Mouse (Mus musculus) embryonic facial prominence, embryonic 12.5 days (tissue): ENCODE results near the gene Ccnk. TPM values are rescaled to one million over a fixed set of nuclear protein-coding genes. Genes with fewer than 3 reads are reported as not detected.
A peak's percentile ranks its signal among the peaks of the same experiment; 100 is the strongest.

Experiments used
- ATAC-seq: fragments of 200-750 bp; cut with Nextera tagmentation; 2 replicates; pipeline ENCODE4 v1.8.0; 2017; ENCODE audit not compliant: insufficient number of reproducible peaks, insufficient read depth, low FRiP score, low TSS enrichment
- H3K27ac ChIP-seq: fragments of 300-500 bp; sonication (generic); 2 replicates; pipeline ENCODE4 v1.5.1; 2016; ENCODE audit warnings: mild to moderate bottlenecking
- H3K27me3 ChIP-seq: fragments of 300-500 bp; sonication (generic); 2 replicates; pipeline ENCODE4 v1.6.1; 2016; ENCODE audit warnings: mild to moderate bottlenecking, moderate library complexity
- H3K36me3 ChIP-seq: fragments of 300-500 bp; sonication (generic); 2 replicates; pipeline ENCODE4 v1.6.1; 2016; ENCODE audit warnings: mild to moderate bottlenecking
- H3K4me1 ChIP-seq: fragments of 300-500 bp; sonication (generic); 2 replicates; pipeline ENCODE4 v1.6.1; 2016
- H3K4me2 ChIP-seq: fragments of 300-500 bp; sonication (generic); replicated peaks from 2 replicates; pipeline ENCODE4 v1.6.1; 2016; ENCODE audit warnings: mild to moderate bottlenecking, moderate library complexity
- H3K4me3 ChIP-seq: fragments of 300-500 bp; sonication (generic); 2 replicates; pipeline ENCODE4 v1.5.1; 2016; ENCODE audit warnings: mild to moderate bottlenecking
- H3K9ac ChIP-seq: fragments of 300-500 bp; sonication (generic); 2 replicates; pipeline ENCODE4 v1.6.1; 2016; ENCODE audit warnings: mild to moderate bottlenecking, moderate library complexity
- H3K9me3 ChIP-seq: fragments of 300-500 bp; sonication (generic); 2 replicates; pipeline ENCODE4 v1.6.1; 2016; ENCODE audit warnings: mild to moderate bottlenecking, moderate library complexity
- WGBS: fragments of 180-500 bp; shearing (Covaris S2); methylation state at CpG from one replicate; pipeline ENCODE4 v1.1.7; 2016; 5-methylcytosine and 5-hydroxymethylcytosine counted together
- polyA plus RNA-seq: library from polyadenylated mRNA; unstranded; fragments of >200 nt; fragmentation: Nextera tagmentation; extraction: Ambion mirVana; gene quantifications from 2 replicates; pipeline ENCODE4 v1.2.1, GENCODE M21; 2016

Gene Ccnk
- polyA plus RNA-seq, 1 experiment from 2014 or later, result 3.4 TPM

DNA sequence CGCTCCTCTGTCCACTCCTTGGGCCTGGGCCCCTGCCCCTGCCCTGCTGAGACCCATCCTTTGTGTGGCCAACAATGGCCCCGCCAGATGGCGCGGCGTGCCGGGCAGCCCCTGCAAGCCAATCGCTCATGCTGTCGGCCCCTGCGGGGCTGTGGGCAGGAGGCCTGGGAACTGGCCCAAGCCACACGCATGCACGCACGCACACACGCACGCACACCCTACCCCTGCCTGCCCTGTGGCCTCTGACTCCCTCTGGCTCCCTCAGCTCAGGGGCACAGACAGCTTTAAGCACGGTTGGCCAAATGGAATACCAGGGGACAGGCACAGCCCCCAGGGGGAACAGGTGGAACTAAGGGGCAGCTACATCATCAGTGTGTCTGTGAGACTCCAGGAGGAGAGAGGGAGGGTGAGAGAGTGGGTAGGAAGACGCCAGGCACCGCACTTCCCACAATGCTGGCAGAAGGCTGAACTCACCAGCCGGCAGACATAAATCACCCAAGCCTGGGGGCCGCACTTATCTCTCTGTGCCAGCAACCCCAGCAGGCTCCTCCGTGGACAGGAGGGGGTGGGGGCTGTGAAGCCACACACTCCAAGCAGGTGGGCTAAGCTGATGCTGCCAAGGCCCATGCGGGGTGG lies 61.7 kb downstream of the Ccnk start:
- Histone ChIP-seq H3K9me3 (no peaks in the 10 kb centered on the region), H3K4me2 (no peak overlapping the region), H3K27ac (0 out of 2 replicates have a peak overlapping the region, but pooled peaks have one; percentile 12), H3K36me3 (no peaks in the 10 kb centered on the region), H3K27me3 (no peaks in the 10 kb centered on the region), H3K4me1 (peaks cover 73% of the 10 kb centered on the region), H3K9ac (peak overlapping the region; percentile 24; the same call in 1 of the 2 replicates), H3K4me3 (no peak overlapping the region)
- no peak for ATAC-seq
- 39% methylated on average over 21 of the region's 21 CpGs for WGBS

DNA sequence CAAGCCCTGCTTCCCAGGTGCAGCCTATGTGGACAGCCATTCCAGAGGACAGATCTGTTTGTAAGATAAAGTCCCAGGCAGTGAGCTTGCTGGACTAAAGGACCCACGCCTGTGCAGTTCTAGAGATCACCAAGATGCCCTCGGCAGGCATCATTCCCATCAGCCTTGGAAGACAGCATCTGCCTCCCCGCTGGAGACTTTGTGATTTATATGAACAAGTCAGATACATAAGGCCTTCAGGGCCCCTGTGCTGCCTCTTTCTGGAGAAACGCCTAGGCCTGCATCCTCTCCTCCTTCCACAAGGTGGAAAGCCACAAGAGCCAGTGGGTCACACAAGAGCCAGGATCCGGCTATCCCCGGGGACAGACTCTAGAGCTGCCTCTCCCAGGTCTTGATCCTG lies 62.2 kb downstream of the Ccnk start:
- WGBS, result 59% methylated on average over 6 of the region's 6 CpGs
- Histone ChIP-seq H3K4me2 (no peak overlapping the region), H3K4me1 (peaks cover 77% of the 10 kb centered on the region), H3K9me3 (no peaks in the 10 kb centered on the region), H3K36me3 (no peaks in the 10 kb centered on the region), H3K27ac (no peak overlapping the region), H3K4me3 (no peak overlapping the region), H3K9ac (peak overlapping the region; percentile 17; the same call in 1 of the 2 replicates), H3K27me3 (no peaks in the 10 kb centered on the region)
- ATAC-seq, result no peak

DNA sequence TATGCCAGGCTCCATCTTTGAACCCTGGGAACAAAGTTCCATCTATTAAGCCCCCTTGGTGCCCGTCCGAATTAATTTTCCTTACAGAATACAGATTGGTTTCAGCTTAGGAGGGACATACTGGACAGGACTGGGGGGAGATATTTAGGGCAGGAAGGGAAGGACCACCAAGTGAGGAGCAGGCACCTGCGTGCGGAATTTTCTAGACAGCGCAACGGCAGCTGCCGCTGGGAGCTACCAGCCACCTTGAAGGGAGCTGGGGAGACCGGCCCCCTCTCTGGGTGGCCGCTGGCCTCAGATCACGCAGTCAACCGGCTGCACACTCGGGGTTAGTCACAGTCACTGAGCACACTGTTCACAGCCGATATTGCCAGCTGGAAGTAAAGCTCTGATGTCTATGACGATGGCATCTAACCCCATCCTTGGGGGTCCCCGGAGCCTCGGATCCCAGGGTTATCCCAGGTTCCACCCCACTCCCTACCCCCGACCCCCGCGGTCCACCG lies 62.9 kb downstream of the Ccnk start:
- 81% methylated on average over 20 of the region's 20 CpGs for WGBS
- Histone ChIP-seq H3K36me3 (no peaks in the 10 kb centered on the region), H3K27me3 (no peaks in the 10 kb centered on the region), H3K9ac (no peak overlapping the region), H3K27ac (no peak overlapping the region), H3K4me1 (peaks cover 76% of the 10 kb centered on the region), H3K4me3 (no peak overlapping the region), H3K9me3 (no peaks in the 10 kb centered on the region), H3K4me2 (no peak overlapping the region)
- no peak for ATAC-seq

DNA sequence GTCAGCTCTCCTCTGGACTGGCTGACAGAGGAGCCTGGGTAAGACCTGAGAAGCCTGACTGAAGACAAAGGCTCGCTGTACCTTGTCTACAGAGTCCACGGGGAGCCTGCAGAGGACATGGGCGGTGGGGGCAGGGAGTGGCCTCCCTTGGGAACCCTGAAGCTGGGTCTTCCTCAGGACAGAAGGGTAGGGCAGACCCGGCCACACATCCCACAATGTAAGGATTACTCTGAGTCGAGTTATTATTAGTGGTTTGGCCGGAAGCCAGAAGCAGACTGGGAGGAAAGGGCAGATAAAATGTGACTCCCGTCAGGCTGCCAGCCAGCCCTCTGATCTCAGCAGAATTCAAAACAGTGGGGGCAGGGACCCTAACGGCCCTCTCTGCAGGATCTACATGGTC lies 65.4 kb downstream of the Ccnk start:
- Histone ChIP-seq H3K9me3 (no peaks in the 10 kb centered on the region), H3K9ac (0 out of 2 replicates have a peak overlapping the region, but pooled peaks have one; percentile 1), H3K4me3 (no peak overlapping the region), H3K4me2 (peak overlapping the region; percentile 16; the same call in 1 of the 2 replicates), H3K27ac (peak overlapping the region; percentile 47; the same call in 1 of the 2 replicates), H3K4me1 (peaks cover 67% of the 10 kb centered on the region), H3K36me3 (no peaks in the 10 kb centered on the region), H3K27me3 (no peaks in the 10 kb centered on the region)
- no peak for ATAC-seq
- WGBS, result 4% methylated on average over 8 of the region's 8 CpGs

DNA sequence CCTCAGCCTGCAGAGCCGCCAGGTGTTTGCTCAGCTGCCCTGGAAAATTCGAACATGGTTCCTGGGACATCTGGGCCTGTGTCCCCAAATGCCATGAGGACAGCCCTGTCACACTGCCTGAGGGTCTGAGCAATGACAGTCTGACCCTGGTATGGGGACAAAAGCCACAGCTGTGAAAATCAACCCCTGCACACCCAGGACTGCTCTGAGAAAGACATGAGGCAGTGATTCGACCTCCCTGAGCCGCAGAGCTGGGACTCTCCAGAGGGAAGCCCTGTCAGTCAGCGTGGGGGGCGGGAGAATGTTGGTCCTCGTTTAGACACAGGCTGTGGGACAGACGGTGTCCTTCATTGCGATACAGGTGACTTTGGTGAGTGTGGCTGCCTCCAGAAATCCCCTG lies 66.2 kb downstream of the Ccnk start:
- H3K4me2 ChIP-seq, result no peak overlapping the region
- no peaks in the 10 kb centered on the region for H3K36me3 ChIP-seq
- peaks cover 64% of the 10 kb centered on the region for H3K4me1 ChIP-seq
- H3K9me3 ChIP-seq, result no peaks in the 10 kb centered on the region
- ATAC-seq, result no peak
- H3K27me3 ChIP-seq, result no peaks in the 10 kb centered on the region
- 30% methylated on average over 9 of the region's 9 CpGs for WGBS
- no peak overlapping the region for H3K4me3 ChIP-seq
- H3K9ac ChIP-seq, result no peak overlapping the region
- 0 out of 2 replicates have a peak overlapping the region, but pooled peaks have one; percentile 36 for H3K27ac ChIP-seq

DNA sequence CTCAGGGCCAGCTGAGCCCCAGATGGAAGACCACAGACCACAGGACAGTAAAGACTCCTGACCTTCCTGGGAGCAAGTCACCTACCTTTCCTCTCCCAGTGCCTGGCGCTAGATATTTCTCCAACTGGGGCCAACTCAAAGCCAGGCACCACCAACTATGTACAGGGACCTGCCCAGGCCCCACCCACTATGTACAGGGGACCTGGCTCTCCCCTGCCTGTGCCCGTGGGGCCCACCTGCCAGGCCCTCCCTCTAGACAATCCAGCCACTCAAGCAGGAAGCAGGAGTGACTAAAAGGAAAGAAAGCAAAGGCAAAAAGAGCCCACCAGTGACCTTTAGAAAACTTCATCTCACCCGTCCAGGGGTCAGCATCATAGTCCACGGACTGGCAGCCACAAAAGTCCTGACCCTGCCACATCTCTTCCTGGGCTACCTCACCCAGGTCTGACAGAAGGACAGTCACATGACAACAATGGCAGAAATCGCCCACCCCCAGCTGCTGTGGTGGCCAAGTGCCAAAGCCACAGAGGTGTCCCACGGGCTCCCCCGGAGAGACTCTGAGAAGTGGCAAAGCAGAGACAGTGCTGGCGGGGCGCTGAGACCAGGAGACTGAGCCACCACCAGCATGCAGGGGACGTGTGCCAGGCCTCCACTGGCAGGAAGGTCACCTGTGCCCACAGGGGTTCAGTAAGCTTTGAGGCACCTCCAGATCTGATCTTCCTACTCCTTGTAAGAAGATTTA lies 67.6 kb downstream of the Ccnk start:
- Histone ChIP-seq H3K4me2 (no peak overlapping the region), H3K9ac (no peak overlapping the region), H3K36me3 (no peaks in the 10 kb centered on the region), H3K27ac (no peak overlapping the region), H3K9me3 (no peaks in the 10 kb centered on the region), H3K4me3 (no peak overlapping the region), H3K4me1 (peaks cover 50% of the 10 kb centered on the region), H3K27me3 (no peaks in the 10 kb centered on the region)
- no peak for ATAC-seq
- WGBS, result 80% methylated on average over 10 of the region's 10 CpGs

DNA sequence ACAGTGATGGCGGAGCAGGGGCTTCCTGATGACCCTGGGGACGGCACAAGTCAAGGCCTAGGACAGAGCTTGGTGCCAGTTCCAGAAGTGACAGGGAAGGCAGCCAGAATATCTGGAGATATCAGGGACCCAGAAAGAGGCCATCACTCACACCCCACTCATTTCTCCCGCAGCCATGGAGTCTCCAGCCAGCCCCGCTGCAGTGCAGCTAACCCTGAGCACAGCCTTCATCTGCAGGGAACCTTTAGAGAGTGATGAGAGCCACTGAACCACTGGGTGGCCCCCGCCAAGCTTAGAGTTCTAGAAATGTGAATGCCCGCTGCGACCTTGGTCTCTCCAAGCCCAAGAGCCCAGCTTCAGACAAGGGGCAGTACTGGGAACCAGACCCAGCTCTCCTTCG lies 69.6 kb downstream of the Ccnk start:
- WGBS, result 95% methylated on average over 8 of the region's 8 CpGs
- Histone ChIP-seq H3K27me3 (no peaks in the 10 kb centered on the region), H3K4me3 (no peak overlapping the region), H3K4me1 (peaks cover 57% of the 10 kb centered on the region), H3K9ac (no peak overlapping the region), H3K36me3 (no peaks in the 10 kb centered on the region), H3K27ac (no peak overlapping the region), H3K9me3 (no peaks in the 10 kb centered on the region), H3K4me2 (no peak overlapping the region)
- no peak for ATAC-seq

DNA sequence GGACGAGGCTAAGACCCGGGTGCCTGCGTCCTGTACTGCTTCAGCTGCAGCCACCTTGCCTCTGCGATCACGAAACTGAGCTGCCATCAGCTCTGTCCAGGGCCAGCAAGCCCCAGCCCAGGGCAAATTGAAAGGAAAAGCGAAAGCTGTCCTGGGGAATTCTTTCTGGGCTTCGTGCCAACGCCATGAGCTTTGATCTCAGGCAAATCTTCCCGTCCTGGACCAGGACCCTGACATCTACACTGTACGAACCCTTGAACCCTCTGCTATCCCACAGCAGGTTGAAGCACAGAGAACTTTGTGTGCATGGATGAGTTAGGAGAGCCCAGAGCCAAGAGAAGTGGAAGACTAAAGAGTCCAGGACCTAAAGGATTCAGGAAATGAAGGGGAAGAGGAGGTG lies 70.1 kb downstream of the Ccnk start:
- Histone ChIP-seq H3K9me3 (no peaks in the 10 kb centered on the region), H3K9ac (no peak overlapping the region), H3K36me3 (no peaks in the 10 kb centered on the region), H3K4me2 (no peak overlapping the region), H3K27ac (no peak overlapping the region), H3K27me3 (no peaks in the 10 kb centered on the region), H3K4me1 (peaks cover 52% of the 10 kb centered on the region), H3K4me3 (no peak overlapping the region)
- 62% methylated on average over 10 of the region's 10 CpGs for WGBS
- no peak for ATAC-seq

DNA sequence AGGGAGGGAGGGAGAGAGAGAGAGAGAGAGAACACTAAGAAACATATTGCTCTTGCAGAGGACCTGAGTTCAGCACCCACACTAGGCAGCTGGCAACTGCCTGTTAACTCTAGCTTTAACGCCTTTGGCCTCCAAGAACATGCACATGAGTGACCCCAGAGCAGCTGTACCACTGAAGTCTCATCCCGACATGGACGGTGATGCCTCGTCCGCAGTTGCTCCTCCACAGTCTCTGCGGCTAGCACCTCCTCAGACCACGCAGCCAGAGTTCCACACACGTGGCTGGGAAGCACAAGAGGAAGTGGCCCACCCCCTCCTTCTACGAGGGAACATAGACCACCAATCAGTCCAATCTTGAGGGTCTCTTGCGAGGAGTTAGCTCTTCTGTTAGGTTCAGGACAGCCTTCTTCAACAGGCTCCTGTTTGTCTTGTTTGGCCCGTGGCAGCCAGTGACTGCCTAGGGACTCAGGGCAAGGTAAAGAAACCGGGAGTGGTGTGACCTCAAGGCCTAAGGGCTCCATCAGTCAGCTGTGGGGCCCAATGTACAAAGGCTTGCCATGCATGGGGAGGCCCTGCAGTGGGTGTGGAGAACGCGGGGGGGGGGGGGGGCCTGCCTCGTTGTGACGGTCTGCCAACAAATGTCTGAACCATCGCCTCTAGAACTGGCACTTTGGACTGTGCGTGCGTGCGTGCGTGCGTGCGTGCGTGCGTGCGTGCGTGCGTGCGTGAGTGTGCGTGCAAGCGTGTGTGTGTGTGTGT lies 71.8 kb downstream of the Ccnk start:
- WGBS, result 84% methylated on average over 31 of the region's 31 CpGs
- Histone ChIP-seq H3K4me2 (no peak overlapping the region), H3K27me3 (no peaks in the 10 kb centered on the region), H3K4me1 (peaks cover 47% of the 10 kb centered on the region), H3K36me3 (no peaks in the 10 kb centered on the region), H3K4me3 (no peak overlapping the region), H3K9ac (no peak overlapping the region), H3K9me3 (no peaks in the 10 kb centered on the region), H3K27ac (no peak overlapping the region)
- no peak for ATAC-seq

DNA sequence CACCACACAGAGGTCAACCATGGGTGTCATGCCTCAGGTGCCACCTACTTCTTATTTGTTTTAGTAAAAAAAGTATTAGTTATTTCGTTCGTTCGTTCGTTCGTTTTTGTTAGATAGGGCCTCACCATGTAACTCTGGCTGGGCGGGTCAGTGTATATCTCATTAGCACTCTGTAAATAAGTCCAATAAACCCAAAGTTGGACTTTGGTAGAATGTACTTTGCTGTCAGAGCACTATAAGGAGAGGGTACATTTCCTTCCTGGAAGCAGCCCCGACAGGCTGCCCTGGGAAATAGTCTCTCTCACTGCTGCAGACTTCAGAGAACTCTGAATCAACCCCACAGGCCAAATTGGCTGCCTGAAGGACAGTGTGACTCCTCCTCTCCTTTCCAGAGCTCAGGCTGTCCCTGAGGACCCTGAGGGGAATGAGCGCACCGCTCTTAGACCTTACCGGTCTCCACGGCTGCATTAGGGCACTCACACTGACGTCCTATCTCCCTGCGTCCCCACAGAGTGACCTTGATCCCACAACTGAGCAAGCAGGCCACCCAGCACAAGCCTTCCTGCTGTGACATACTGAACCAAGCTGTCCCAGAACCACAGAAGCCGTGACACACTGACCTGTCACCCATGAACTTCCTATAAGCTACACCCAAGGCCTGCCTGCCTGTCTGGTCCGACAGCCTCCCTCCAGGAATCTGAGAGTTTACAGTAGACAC lies 72.6 kb downstream of the Ccnk start:
- H3K4me3 ChIP-seq, result no peak overlapping the region
- H3K4me2 ChIP-seq, result no peak overlapping the region
- H3K9ac ChIP-seq, result no peak overlapping the region
- ATAC-seq, result no peak
- H3K27ac ChIP-seq, result no peak overlapping the region
- H3K9me3 ChIP-seq, result no peaks in the 10 kb centered on the region
- H3K27me3 ChIP-seq, result no peaks in the 10 kb centered on the region
- WGBS, result 72% methylated on average over 15 of the region's 15 CpGs
- no peaks in the 10 kb centered on the region for H3K36me3 ChIP-seq
- peaks cover 47% of the 10 kb centered on the region for H3K4me1 ChIP-seq
